Mouse (Mus musculus) cerebellum, adult 2 months (tissue): ENCODE measurements around the gene Garnl3. TPM values are rescaled to one million over a fixed set of nuclear protein-coding genes. Genes with fewer than 3 reads are reported as not detected.

Experiments
- DNase-seq, 2 experiments: peaks; one replicate each; pipeline ENCODE4 v3.0.0; 2021
- H3K27ac ChIP-seq: fragments of 200-500 bp; 2 replicates; pipeline ENCODE4 v1.5.1; 2012; ENCODE audit warnings: low read length, control low read depth, inconsistent platforms; ENCODE audit not compliant: insufficient read depth
- H3K27me3 ChIP-seq: fragments of 200-500 bp; 2 replicates; pipeline ENCODE4 v1.6.1; 2012; ENCODE audit warnings: inconsistent platforms, mild to moderate bottlenecking, low read length, moderate library complexity; ENCODE audit not compliant: control insufficient read depth, insufficient read depth
- H3K4me1 ChIP-seq: fragments of 200-500 bp; 2 replicates; pipeline ENCODE4 v1.6.1; 2011; ENCODE audit warnings: low read length; ENCODE audit not compliant: control insufficient read depth, insufficient read depth
- H3K4me3 ChIP-seq: fragments of 200-500 bp; replicated peaks from 2 replicates; pipeline ENCODE3; 2011; ENCODE audit warnings: mild to moderate bottlenecking, low read depth, low read length, control low read depth; ENCODE audit not compliant: insufficient read depth
- CTCF ChIP-seq: fragments of 200-500 bp; IDR thresholded peaks from 2 replicates; pipeline ENCODE4 v1.5.1; 2011; ENCODE audit warnings: low read depth, mild to moderate bottlenecking, control low read depth, low read length, moderate library complexity, borderline replicate concordance; ENCODE audit not compliant: insufficient read depth
- POLR2A ChIP-seq: fragments of 200-500 bp; IDR thresholded peaks from 2 replicates; pipeline ENCODE4 v1.6.1; 2011; ENCODE audit warnings: low read length, control low read depth, borderline replicate concordance; ENCODE audit not compliant: insufficient read depth
- WGBS: fragments of 180-500 bp; shearing (Covaris S2); methylation state at CpG from one replicate; pipeline ENCODE4 v1.1.7; 2018; 5-methylcytosine and 5-hydroxymethylcytosine counted together
- polyA plus RNA-seq: library from polyadenylated mRNA; depleted of rRNA; stranded (reverse); fragments of >200 nt; gene quantifications from 2 replicates; pipeline ENCODE4 v1.2.3, GENCODE M21; 2012

Garnl3 gene
- polyA plus RNA-seq, 1 experiment, result 120 TPM

DNA sequence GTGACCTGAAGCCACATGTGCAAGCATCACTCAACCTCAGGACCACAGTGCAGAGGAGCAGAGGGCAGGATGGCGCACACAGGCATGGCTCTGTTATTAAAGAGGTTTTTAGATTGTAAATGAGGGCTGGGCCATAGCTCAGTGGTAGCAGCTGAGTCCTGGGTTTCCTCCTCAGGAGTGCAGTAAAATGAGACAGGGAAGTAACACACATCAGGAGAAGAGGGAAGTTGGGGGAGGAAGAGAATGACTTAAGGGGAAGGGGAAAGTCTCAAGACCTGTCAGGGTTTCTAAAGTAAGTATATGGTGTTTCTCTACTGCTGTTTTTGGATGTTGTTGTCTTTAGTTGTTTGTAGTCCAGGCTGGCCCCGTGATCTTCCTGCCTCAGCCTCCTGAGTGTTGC, 7.0 kb upstream of the Garnl3 start:
- WGBS, result 99% methylated on average over 2 of the region's 2 CpGs
- no peak overlapping the region for H3K27ac ChIP-seq
- no peaks in the 10 kb centered on the region for H3K27me3 ChIP-seq
- no peak overlapping the region for H3K4me3 ChIP-seq
- peaks cover 19% of the 10 kb centered on the region for H3K4me1 ChIP-seq
- TF ChIP-seq POLR2A (no peak), CTCF (no peak)
- no peak for DNase-seq

DNA sequence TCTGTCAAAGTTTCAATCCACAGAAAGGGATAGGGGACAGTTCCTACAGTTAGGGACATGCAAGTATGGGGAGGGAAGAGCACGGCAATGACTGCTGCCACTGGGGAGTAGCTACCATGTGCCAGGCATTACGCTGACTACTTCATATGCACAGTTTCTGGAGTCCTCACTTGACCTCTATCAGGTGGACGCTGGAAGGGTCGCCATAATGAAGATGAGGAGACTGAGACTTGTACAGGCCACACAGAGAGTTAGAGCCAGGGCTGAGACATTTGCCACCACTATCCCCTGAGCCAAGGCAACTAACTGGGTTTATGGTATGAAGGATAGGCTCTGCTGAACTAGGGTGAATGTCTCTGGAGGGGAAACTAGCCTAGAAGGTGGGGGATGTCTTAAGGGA, 6.3 kb upstream of the Garnl3 start:
- Histone ChIP-seq H3K27me3 (no peaks in the 10 kb centered on the region), H3K27ac (no peak overlapping the region), H3K4me1 (peaks cover 17% of the 10 kb centered on the region), H3K4me3 (no peak overlapping the region)
- DNase-seq, result no peak
- 29% methylated on average over 4 of the region's 4 CpGs for WGBS
- TF ChIP-seq POLR2A (no peak), CTCF (no peak)

DNA sequence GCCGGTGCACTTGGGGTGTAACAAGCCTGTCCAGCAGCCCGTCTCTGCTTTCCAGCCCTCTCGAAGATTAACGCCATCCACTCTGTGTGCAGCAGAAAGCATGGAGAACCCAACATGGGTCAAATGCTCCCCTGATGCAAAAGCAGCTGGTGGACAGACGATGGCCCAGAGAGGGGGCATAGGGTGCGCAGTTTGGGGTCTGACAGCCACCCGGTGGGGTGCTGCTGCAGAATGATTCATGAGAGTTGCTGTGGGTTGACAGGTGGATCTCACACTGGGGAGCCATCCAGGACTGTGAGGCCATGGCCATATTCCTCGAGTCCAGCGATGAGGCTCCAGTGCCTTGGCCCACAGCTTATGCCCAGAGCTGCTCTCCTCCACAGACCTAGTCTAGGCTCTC, 5.8 kb upstream of the Garnl3 start:
- WGBS, result 13% methylated on average over 9 of the region's 9 CpGs
- no peaks in the 10 kb centered on the region for H3K27me3 ChIP-seq
- H3K4me3 ChIP-seq, result no peak overlapping the region
- peaks cover 17% of the 10 kb centered on the region for H3K4me1 ChIP-seq
- TF ChIP-seq CTCF (no peak), POLR2A (no peak)
- H3K27ac ChIP-seq, result no peak overlapping the region
- DNase-seq, result peak; percentile 81 to 87

DNA sequence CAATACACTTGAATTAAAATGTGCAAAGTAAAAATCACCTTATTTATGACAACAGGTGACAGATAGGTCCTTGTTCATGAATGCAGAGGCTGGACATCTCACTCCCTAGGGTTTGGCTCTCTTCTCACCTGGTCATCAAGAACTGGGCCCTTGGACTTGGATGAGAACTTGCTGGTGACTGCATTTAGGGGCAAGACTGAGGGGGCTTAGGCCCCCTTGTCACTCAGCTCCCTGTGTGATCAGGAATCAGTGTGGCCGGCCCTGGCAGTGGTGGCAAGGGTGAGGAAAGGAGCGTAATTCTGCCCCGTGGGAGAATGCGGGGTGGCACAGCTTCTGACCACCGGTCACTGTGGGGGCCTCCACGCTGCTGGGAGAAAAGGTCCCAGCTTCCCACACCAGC, 4.9 kb upstream of the Garnl3 start:
- WGBS, result 90% methylated on average over 6 of the region's 6 CpGs
- H3K4me1 ChIP-seq, result peaks cover 17% of the 10 kb centered on the region
- no peak for DNase-seq
- TF ChIP-seq POLR2A (no peak), CTCF (no peak)
- no peaks in the 10 kb centered on the region for H3K27me3 ChIP-seq
- H3K27ac ChIP-seq, result no peak overlapping the region
- no peak overlapping the region for H3K4me3 ChIP-seq

DNA sequence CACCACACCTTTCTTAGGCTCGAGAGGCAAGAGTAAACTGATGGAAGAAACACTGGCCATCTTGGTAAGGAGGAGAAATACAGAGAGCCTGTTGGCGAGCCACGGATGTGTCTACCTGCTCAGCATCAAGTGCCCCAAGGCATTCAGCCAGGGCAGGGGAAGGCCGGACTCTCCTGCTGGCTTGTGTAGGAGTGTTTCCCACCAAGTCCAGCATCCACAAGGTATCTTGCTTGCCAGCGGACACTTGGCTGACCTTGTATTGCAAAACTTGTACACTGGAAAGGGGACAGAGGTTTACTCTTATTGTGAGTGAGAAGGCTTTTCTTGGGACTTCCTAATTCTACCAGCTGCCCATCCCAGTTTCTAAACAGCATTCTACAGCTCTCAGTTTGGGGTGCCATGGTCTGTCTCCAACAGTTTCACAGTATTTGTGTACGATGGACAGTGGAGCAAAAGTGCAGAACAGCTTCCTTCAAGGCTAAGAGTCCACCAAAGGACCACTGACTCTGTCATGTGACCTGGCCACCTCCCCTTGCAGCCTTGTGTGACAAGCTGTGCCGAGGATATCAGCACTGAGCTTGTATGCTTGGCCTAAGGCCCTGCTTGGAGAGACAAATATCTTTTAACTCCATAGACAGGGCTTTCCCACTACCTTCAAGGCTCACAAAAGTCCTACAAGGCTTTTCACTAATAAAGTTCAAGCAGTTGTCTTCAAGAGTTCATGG, 3.5 kb upstream of the Garnl3 start:
- no peak for DNase-seq
- 55% methylated on average over 7 of the region's 7 CpGs for WGBS
- Histone ChIP-seq H3K27ac (no peak overlapping the region), H3K4me1 (peaks cover 17% of the 10 kb centered on the region), H3K27me3 (no peaks in the 10 kb centered on the region), H3K4me3 (no peak overlapping the region)
- TF ChIP-seq POLR2A (no peak), CTCF (no peak)

DNA sequence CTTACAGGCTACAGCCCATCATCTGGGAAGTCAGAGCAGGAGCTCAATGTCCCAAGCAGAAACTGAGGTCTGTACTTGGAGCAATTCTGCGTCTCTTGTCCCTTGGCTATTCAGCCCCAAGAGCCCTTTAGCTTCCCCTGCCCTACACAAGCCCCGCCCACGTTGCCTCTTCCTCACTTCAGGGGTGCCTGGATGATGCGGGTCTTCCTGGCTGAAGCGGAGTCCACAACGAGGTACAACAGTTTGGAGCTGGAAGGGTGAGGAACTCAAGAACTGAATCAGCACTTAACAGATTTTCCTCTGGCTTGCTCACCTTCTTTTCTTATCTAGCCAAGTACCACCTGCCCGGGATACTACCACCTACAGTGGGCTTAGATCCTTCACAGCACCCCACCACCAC, 852 bp upstream of the Garnl3 start:
- Histone ChIP-seq H3K4me1 (peaks cover 9% of the 10 kb centered on the region), H3K27ac (no peak overlapping the region), H3K27me3 (no peaks in the 10 kb centered on the region), H3K4me3 (no peak overlapping the region)
- DNase-seq, result no peak
- TF ChIP-seq CTCF (no peak), POLR2A (no peak)
- WGBS, result 16% methylated on average over 7 of the region's 7 CpGs

DNA sequence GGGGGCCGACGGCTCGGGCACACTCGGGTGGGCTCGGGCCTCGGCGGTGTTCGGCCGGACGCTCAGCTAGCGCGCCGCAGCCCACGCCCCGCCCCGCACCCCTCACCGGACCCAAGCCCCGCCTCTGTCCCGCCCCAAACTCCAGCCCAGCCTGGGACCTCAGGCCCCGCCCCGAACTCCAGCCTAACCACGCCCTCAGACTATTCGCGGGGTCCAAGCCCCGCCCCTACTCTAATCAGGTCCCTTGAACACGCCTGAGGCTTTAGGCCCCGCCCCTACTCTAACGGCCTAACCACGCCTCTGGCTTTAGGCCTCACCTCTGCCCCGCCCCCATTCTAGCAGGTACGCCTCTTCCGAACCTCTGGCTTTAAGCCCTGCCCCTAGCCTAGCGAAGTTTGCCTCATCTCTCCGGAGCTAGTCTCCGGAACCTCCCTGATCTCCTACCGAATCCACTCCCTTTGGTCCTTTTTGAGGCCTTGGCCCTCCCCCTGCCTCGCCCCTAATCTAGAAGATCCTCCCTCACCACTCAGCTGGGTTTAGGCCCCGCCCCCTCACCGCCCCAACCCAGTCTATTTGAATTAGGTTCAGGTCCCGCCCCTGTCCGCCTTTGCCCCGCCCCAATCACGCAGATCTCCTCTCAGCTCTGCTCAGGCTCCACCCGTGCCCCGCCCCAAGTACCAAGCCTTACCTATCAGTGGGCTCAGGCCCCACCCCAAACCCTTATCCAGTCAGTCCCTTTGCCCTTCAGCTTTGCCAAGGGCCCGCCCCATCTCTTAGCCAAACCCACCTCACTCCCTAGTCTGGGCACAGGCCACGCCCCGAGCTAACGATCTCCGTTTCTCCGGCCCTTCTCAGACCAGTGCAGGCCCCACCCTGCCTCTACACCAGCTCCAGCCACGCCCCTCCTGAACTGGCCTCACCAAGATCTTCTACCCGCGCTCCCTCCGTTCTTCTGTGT, 649 bp downstream of the Garnl3 start:
- WGBS, result 2% methylated on average over 55 of the region's 55 CpGs
- Histone ChIP-seq H3K4me1 (peaks cover 3% of the 10 kb centered on the region), H3K27me3 (no peaks in the 10 kb centered on the region), H3K4me3 (peak overlapping the region; percentile 72), H3K27ac (no peak overlapping the region)
- DNase-seq, result peak; percentile 93 to 97
- TF ChIP-seq CTCF (no peak), POLR2A (no peak)

GRCm38 (mm10) chr2:33130141-33130525, 1.3 kb downstream of the Garnl3 start:
- TF ChIP-seq CTCF (no peak), POLR2A (no peak)
- Histone ChIP-seq H3K4me1 (peaks cover 3% of the 10 kb centered on the region), H3K27me3 (no peaks in the 10 kb centered on the region), H3K27ac (no peak overlapping the region), H3K4me3 (peak overlapping the region; percentile 72)
- DNase-seq, result peak in 1 of 2 experiments; percentile 76
- WGBS, result under 1% methylated on average over 33 of the region's 33 CpGs
